Mouse (Mus musculus) left cerebral cortex, postnatal 10 days (tissue): ENCODE data around the gene Rasl2-9. TPM values are rescaled to one million over a fixed set of nuclear protein-coding genes. Genes with fewer than 3 reads are reported as not detected.
"Not testable (repeated sequence)": the region's sequence is repeated elsewhere in the genome, so short reads cannot be mapped to it uniquely, and the experiment has no call there.

Source experiments
- DNase-seq, 2 experiments: peaks; one replicate each; pipeline ENCODE4 v3.0.0; 2021 to 2022; ENCODE audit warnings: low spot score in 2 of 2, mixed read lengths in 1 of 2; ENCODE audit errors: extremely low spot score in 1 of 2
- intact Hi-C: fragments of 180-260 bp; cut with DNase I; formaldehyde crosslinking; loops from one replicate; pipeline ENCODE4 v1.15.1; 2025
- microRNA-seq: library from miRNA; unstranded; fragments of <30 nt; microRNA quantifications from one replicate; pipeline ENCODE4 v1.2.0, GENCODE M21; 2022
- total RNA-seq, 2 experiments: library from RNA; stranded (reverse); gene quantifications; 2 replicates each; pipeline ENCODE4 v1.2.3; 2021

The Rasl2-9 gene
- total RNA-seq, 2 experiments from 2014 or later: 0.71 TPM; not detected in 1

DNA sequence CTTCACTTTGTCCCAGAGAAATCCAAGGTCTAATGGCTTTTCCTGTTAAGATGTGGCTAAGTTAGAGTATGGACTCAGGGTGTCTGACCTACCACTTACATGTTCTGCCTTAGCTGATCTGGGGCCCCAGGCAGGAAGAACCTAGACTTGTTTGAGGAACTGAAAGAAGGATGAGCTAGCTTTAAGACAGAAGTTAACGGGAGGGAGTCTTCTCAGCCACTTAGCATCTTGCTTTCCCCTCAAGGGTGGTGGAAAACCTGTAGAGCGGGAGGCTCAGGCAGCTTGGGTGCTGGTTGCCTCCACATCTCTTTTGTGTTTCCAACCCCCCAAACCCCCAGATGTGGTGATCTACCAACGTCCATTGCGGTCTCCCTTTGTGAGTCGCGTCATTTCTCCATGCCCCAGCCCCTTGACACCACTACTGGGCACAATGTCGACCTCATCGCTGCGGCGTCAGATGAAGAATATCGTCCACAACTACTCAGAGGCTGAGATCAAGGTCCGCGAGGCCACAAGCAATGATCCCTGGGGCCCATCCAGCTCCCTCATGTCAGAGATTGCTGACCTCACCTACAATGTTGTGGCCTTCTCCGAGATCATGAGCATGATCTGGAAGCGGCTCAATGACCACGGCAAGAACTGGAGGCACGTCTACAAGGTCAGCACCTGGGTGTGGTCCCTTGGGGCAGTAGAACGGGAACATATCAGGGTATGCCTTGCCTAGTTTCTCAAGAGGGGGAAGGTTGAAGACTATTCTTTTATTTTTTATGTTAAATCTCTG is 42.2 kb downstream of the Rasl2-9 start:
- intact Hi-C loops: loop anchor here (10.0 kb wide), 1 partner anchor 1091 kb away; the partner anchor contains the start of gene Zfp444
- no peak for DNase-seq

DNA sequence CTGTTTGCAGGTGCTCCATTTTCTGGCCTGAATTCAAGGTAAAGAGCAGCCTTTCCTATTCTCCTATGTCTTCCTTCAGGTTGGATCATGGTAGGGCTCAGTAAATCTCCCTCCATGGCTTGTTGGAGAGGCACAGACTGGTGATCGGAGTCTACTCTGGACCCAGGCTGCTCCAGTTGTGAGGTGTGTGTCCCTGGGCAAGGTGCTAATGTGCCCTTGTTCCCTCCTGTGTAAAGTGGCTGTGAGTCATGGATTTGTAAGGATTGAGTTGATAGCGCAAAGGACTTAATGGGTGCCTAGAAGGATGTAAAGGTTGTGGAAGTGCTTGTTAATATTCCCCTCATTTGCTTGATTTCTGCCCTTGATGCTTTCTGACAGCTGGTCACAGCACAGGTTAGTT is 43.8 kb downstream of the Rasl2-9 start:
- intact Hi-C loops: loop anchor here (2.0 to 10.0 kb wide), 2 partner anchors 19 to 1093 kb away; partner anchors contain the start of genes U2af2 and Zfp444
- DNase-seq: no peak

DNA sequence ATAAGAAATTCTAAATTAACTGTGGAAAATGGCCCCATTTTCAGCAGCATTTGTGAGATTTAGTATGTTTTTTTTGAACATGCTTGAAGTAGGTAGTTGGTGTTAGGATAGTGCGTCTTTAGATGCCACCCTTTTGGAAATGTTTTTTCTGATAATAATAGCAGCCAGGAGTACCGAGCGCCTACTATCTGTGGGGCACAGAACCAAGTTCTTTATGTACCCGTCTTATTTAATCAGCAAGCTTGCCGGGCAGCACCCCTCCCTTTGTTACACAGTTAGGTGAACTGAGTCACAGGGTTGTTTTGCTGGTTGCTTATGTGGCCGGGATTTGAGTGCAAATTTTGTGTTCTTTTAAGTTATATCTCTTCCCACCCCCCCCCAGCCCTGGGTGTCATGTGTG is 44.5 kb downstream of the Rasl2-9 start:
- intact Hi-C loops: loop anchor here (2.0 to 10.0 kb wide), 2 partner anchors 18 to 1094 kb away; partner anchors contain the start of genes U2af2 and Zfp444
- no peak for DNase-seq

GRCm38 (mm10) chr7:5080815-5081214 is 44.9 kb downstream of the Rasl2-9 start:
- DNase-seq: no peak
- intact Hi-C loops: loop anchor here (2.0 to 10.0 kb wide), 2 partner anchors 18 to 1094 kb away; partner anchors contain the start of genes U2af2 and Zfp444

DNA sequence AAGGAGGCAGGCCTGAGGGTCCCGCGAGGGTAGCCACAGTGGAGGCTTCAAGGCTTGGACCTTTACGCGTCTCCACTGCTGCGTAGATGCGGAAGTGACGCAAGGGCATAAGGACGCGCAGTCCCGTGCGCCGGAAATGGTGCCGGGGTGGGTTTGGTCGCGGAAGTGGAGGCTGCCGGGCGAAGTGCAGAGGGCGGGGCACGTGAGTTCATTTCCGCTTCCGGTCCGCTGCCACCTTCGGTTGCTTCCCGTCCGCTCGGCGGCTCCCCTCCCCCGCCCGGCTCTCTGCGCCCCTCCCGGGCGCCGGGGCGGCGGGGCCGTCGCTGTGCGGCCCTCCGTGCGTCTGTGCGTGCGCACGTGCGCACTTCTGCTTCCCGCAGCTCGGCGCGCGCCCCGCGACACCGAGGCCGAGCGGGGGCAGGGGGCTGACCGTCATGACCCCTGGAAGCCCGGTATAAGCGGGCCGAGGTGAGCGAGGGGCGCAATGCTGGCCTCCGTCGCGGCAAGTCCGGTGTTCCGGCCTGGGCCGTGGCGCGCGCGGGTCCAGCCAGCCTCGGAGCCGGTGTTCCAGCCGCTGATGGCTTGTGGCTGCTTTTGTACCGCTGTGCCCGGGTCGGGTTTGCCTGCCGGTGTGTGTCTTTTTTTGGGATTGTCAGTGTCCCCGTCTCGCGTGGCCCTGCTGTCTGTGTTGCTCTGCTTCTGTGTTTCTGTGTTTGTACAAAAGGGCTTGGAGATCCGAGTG is 45.6 kb downstream of the Rasl2-9 start, which contains the start of gene Epn1:
Gene Epn1 (plus strand): TSS at position 226 of the 742 bp plus-strand sequence.
- DNase-seq: peak; percentile 95 to 99
- intact Hi-C loops: loop anchor here (2.0 to 10.0 kb wide), 2 partner anchors 17 to 1095 kb away; partner anchors contain the start of genes U2af2 and Zfp444

DNA sequence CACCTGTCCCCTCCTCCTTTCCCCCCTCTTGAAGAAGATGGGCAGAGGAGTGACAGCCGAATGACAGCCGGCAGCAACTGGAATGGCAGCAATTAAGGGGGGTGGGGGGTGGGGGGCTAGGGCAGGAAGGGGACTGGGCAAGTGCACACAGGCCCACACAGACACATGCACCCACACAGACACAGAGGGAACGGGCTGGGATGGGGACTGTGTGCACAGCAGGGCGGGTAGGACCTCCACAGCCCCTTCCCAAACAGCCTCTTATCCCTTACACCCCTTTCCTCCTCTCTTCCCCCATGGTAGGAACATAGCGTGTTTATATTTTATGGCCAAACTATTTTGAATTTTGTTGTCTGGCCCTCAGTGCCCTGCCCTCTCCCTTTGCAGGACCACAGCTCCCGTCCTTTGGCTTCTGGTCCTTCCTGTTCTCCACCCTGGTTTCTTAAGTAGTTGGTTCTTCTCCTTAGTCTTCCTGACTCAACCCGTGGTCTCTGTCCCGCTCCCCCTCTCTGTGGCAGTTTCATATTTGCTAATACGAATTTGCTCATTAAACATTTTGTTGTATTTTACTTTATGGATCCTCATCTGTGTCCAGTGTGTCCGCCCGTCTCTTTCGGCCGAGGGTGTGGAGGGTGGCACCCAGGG is 46.3 kb downstream of the Rasl2-9 start:
- DNase-seq: not testable (repeated sequence)
- intact Hi-C loops: loop anchor here (2.0 to 10.0 kb wide), 2 partner anchors 17 to 1095 kb away; partner anchors contain the start of genes U2af2 and Zfp444

DNA sequence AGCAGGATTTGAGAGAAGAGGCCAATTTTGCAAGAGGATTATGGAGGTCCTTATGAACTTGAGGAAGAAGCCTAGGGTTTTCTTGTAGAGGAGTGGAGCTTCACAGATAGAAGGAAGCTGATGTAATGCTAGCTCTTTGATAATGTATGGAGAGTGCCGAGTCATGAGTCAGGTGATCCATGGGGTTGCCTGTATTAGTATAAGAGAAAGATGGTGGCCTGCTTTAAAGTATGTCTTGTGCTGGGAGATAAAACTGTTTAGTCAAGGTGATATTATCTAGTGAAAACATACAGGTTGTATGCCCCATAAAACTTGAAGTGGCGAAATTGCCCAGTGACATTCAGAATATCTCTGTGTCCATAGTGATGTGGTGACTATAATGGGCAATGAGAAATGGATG is 48.8 kb downstream of the Rasl2-9 start:
- intact Hi-C loops: no loop called here

DNA sequence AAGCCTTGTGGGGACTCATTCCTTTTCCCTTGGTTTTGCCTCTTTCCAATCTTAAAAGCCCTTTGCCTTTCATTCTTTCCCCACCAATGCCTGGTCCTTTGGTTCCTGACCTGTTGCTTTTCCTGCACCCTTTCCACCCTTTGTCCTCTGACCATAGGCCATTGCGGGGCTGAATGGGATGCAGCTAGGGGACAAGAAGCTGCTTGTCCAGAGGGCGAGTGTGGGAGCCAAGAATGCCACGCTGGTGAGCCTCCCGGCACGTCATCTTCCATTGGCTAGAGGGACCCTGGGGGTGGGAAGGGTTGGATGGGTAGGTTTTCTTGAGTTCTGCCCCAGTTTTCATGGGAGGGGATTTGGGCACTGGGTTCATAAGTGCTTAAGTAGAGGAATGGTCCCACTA is 50.8 kb downstream of the Rasl2-9 start:
- intact Hi-C loops: no loop called here
- no peak for DNase-seq

More for the DNA sequence above, 48.8 kb downstream of the Rasl2-9 start:
- DNase-seq: no peak

Small RNAs within 50 kb of the gene (microRNA-seq; reads per million reads assigned to microRNA genes)
- gene Gm26217: not detected

Other genes starting within 250 kb of the Rasl2-9 start
- gene Isoc2a, start 248.8 kb downstream of the Rasl2-9 start, total RNA-seq: 1 to 10 TPM; 6.4 to 6.8 TPM
- gene Gm36210, start 219.4 kb downstream of the Rasl2-9 start, total RNA-seq: under 1 TPM; 0.26 to 0.36 TPM
- gene Zfp628, start 210.7 kb downstream of the Rasl2-9 start, total RNA-seq: 10 to 100 TPM; 15.2 to 15.3 TPM
- 10 to 100 TPM; 70.1 to 72.6 TPM for gene Nat14, start 203.9 kb downstream of the Rasl2-9 start, total RNA-seq
- 1 to 10 TPM; 2.4 to 2.6 TPM for gene Ssc5d, start 200.2 kb downstream of the Rasl2-9 start, total RNA-seq
- not detected for gene Sbk2, start 161.5 kb downstream of the Rasl2-9 start, total RNA-seq
- gene Sbk3, start 154.8 kb downstream of the Rasl2-9 start, total RNA-seq: under 1 TPM; 0.24 to 0.32 TPM
- gene Zfp579, start 129.8 kb downstream of the Rasl2-9 start, total RNA-seq: 10 to 100 TPM; 29.7 to 33.6 TPM
- 1 to 10 TPM; 4.0 to 4.4 TPM for gene Zfp524, start 111.5 kb downstream of the Rasl2-9 start, total RNA-seq
- gene Fiz1, start 111.3 kb downstream of the Rasl2-9 start, total RNA-seq: 10 to 100 TPM; 22.0 to 23.7 TPM
- gene Gm44973, start 110.5 kb downstream of the Rasl2-9 start, total RNA-seq: not detected
- gene Zfp865, start 105.6 kb downstream of the Rasl2-9 start, total RNA-seq: 10 to 100 TPM; 35.4 to 36.5 TPM
- gene Ccdc106, start 105.4 kb downstream of the Rasl2-9 start, total RNA-seq: 10 to 100 TPM; 59.7 to 59.9 TPM
- gene 4632433K11Rik, start 91.8 kb downstream of the Rasl2-9 start, total RNA-seq: not detected
- gene Zfp784, start 87.5 kb downstream of the Rasl2-9 start, total RNA-seq: 1 to 10 TPM; 4.1 to 4.8 TPM
- 10 to 100 TPM; 68.9 to 71.0 TPM for gene Zfp580, start 74.4 kb downstream of the Rasl2-9 start, total RNA-seq
- 100 to 1,000 TPM; 170 to 172 TPM for gene U2af2, start 63.8 kb downstream of the Rasl2-9 start, total RNA-seq
- 100 to 1,000 TPM; 387 to 408 TPM for gene Epn1, start 45.7 kb downstream of the Rasl2-9 start, total RNA-seq
- gene Rfpl4, start 9.0 kb downstream of the Rasl2-9 start, total RNA-seq: not detected
- gene Vmn1r55, start 23.7 kb upstream of the Rasl2-9 start, total RNA-seq: not detected
- gene Vmn1r56, start 70.8 kb upstream of the Rasl2-9 start, total RNA-seq: not detected
- not detected for gene Vmn1r57, start 92.5 kb upstream of the Rasl2-9 start, total RNA-seq
- gene Gm5065, start 224.6 kb upstream of the Rasl2-9 start, total RNA-seq: not detected
- not detected for gene Nlrp2, start 225.1 kb upstream of the Rasl2-9 start, total RNA-seq